Mouse (Mus musculus) layer of hippocampus, adult 2 months (tissue): ENCODE data around the gene Chl1. TPM values are rescaled to one million over a fixed set of nuclear protein-coding genes. Genes with fewer than 3 reads are reported as not detected.

Experiments
- DNase-seq, 2 experiments: peaks; one replicate each; pipeline ENCODE4 v3.0.0; 2022; ENCODE audit warnings: low spot score in 2 of 2
- H3K27ac ChIP-seq: fragments of 200-600 bp; 2 replicates; pipeline ENCODE4 v1.8.1; 2022
- H3K4me3 ChIP-seq: fragments of 200-600 bp; 2 replicates; pipeline ENCODE4 v1.8.1; 2022; ENCODE audit warnings: mild to moderate bottlenecking
- CTCF ChIP-seq: fragments of 200-600 bp; conservative IDR thresholded peaks from 2 replicates; pipeline ENCODE4 v1.8.1; 2022; ENCODE audit warnings: antibody characterized with exemption, mild to moderate bottlenecking, moderate library complexity
- total RNA-seq, 2 experiments: library from RNA; stranded (reverse); gene quantifications; 2 replicates each; pipeline ENCODE4 v1.2.3; 2021

Gene Chl1
- total RNA-seq, 2 experiments from 2014 or later = 165 to 170 TPM

DNA sequence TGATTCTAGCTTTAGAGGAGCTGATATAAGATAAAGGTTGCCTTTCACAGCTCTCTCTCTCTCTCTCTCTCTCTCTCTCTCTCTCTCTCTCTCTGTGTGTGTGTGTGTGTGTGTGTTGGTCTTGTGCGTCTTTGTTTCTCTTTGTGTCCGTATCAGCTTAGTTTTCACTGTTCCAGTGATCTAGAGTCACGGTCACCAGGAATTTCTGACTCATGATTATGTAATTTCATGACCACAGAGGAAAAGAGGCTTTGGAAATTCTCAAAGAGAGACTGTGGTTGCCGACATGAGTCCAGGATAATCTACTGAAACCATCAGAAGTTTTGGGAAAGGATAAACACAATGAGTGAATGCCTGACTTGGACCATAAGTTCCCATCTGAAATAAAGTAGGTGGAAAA lies 110.5 kb downstream of the Chl1 start:
- no peak overlapping the region for H3K4me3 ChIP-seq
- no peak for TF ChIP-seq CTCF
- no peak overlapping the region for H3K27ac ChIP-seq
- no peak for DNase-seq

- Histone ChIP-seq H3K4me3 (no peak overlapping the region), H3K27ac (no peak overlapping the region)
- no peak for TF ChIP-seq CTCF
- no peak for DNase-seq
Measured at GRCm38 (mm10) chr6:103622117-103622713, 111.8 kb downstream of the Chl1 start.

- DNase-seq = no peak
- TF ChIP-seq CTCF = no peak
- H3K27ac ChIP-seq = no peak overlapping the region
- no peak overlapping the region for H3K4me3 ChIP-seq
Measured at GRCm38 (mm10) chr6:103632856-103633255, 122.5 kb downstream of the Chl1 start.

GRCm38 (mm10) chr6:103656778-103657177 lies 146.4 kb downstream of the Chl1 start:
- no peak overlapping the region for H3K27ac ChIP-seq
- no peak overlapping the region for H3K4me3 ChIP-seq
- TF ChIP-seq CTCF = no peak
- DNase-seq = no peak

DNA sequence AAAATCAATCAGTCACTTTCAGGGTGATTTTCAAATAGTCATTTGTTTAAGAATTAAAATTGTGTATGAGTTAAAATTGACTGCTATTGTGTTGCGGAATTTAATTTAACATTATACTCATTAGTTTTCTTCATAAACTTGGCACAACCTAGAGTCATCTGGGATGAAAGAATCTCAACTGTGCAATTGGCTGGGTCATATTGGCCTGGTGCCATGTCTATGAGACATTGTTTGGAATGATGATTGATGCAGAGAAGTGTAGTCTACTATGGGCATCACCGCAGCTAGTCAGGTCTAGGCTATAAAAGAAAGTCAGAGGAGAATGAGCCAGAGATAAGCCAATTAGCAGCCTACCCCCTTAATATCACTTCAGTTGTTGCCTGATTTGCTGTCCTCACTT lies 148.8 kb downstream of the Chl1 start:
- no peak overlapping the region for H3K27ac ChIP-seq
- no peak for DNase-seq
- no peak overlapping the region for H3K4me3 ChIP-seq
- TF ChIP-seq CTCF = no peak

GRCm38 (mm10) chr6:103665206-103665605 lies 154.8 kb downstream of the Chl1 start:
- no peak for DNase-seq
- Histone ChIP-seq H3K27ac (peak overlapping the region; percentile 43), H3K4me3 (no peak overlapping the region)
- peak; percentile 39; the same call in 1 of the 2 replicates for TF ChIP-seq CTCF

DNA sequence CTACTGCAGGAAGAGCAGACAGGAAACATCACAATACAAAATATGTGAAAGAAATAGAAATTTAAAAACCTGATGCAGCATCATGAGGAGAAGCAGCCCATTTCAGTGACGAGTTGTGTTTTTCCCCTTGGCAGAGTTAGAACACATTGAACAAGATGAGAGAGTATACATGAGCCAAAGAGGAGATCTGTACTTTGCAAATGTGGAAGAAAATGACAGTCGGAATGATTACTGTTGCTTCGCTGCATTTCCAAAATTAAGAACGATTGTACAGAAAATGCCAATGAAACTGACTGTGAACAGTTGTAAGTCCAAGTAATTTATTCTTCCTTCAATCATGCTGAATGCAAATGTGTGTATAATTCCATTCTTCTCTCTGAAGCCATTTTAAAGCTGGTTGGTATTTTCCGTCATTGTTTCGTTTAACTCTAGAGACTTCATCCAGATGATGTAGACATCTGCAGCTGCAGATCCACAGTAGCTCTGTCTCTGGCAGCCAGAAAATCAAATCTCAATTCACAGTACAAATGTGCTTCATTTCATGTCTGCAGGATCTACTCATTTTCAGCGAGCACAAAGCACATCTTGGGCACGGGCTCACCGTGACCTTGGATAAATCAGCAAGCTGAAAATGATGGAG lies 155.4 kb downstream of the Chl1 start:
- DNase-seq = peak in 1 of 2 experiments; percentile 39

DNA sequence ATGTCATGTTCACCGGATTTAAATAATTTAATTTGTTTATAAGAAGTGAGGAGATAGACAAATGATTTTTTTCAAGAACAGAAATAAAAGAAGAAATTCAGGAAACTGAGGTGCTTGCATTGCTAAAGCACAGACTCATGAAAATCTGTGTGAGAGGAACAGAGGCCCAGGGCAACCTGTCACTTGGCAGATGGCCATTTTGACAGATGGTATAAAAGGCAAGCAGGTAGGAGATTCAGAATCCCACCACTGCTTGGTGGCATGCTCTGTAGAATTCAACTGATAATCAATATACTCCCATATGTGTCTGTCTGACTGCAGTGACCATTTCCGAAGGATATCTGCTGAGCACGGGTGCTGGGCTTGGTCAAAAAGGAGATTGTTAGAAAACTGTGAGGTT lies 162.7 kb downstream of the Chl1 start:
- Histone ChIP-seq H3K4me3 (no peak overlapping the region), H3K27ac (peak overlapping the region; percentile 24; the same call in 1 of the 2 replicates)
- TF ChIP-seq CTCF = no peak

More for the DNA sequence above, 155.4 kb downstream of the Chl1 start:
- peak overlapping the region; percentile 12; the same call in 1 of the 2 replicates for H3K4me3 ChIP-seq
- H3K27ac ChIP-seq = peak overlapping the region; percentile 43
- no peak for TF ChIP-seq CTCF

GRCm38 (mm10) chr6:103674332-103674731 lies 163.9 kb downstream of the Chl1 start:
- peak overlapping the region; percentile 75 for H3K27ac ChIP-seq
- peak overlapping the region; percentile 8; the same call in 1 of the 2 replicates for H3K4me3 ChIP-seq
- DNase-seq = peak; percentile 75 to 77
- TF ChIP-seq CTCF = peak; percentile 48

More for the DNA sequence above, 162.7 kb downstream of the Chl1 start:
- DNase-seq = no peak

GRCm38 (mm10) chr6:103675145-103675544 lies 164.8 kb downstream of the Chl1 start:
- Histone ChIP-seq H3K4me3 (no peak overlapping the region), H3K27ac (peak overlapping the region; percentile 75; the same call in 1 of the 2 replicates)
- no peak for TF ChIP-seq CTCF
- no peak for DNase-seq

GRCm38 (mm10) chr6:103676664-103677063 lies 166.3 kb downstream of the Chl1 start:
- TF ChIP-seq CTCF = no peak
- peak; percentile 52 to 76 for DNase-seq
- Histone ChIP-seq H3K4me3 (no peak overlapping the region), H3K27ac (peak overlapping the region; percentile 85)

DNA sequence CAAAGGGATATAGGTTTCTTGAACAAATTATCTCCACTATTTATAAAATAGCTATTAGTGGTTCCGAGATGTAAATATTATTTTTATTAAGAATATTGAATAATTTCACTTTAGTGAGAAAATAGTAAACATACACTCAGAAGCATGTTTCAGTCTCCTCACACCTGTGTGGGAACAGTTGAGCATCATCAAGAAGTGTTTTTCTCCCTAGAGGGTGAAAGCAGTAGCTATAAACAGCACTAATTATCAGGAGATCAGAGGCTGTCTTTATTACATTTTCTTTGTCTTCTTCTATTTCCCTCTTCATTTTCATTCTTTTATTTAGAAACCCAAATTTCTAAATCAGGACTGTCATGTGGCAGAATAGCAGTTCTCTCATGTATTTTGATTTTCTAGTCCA lies 166.7 kb downstream of the Chl1 start:
- H3K4me3 ChIP-seq = no peak overlapping the region
- DNase-seq = no peak
- peak overlapping the region; percentile 85 for H3K27ac ChIP-seq
- TF ChIP-seq CTCF = no peak

DNA sequence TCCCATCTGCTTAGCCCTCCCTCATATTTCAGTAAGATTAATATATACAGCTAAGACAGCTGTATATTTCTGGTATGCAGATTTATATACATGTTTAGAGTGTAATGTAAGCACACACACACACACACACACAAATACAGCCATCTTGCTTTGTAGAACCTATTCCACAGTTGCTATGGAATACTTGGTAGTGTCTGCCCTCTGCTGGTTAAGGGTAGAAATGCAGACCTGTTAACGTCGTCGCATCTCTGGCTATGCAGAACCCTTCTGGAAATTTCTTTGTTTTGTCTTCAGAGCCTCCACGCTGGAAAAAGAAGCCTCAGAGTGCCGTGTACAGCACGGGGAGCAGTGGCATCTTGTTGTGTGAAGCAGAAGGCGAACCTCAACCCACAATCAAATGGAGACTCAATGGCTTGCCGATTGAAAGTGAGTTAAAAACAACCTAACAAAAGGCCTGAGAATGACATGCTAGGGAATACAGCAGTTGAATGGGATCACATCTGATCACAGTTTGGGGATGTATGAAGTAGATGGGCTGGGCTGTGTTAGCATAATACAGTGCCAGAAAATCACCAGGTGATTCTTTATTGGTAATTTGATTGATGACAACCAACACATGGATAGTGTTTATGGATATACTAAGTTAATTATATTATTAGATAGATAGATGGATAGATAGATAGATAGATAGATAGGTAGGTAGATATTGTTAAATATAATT lies 172.6 kb downstream of the Chl1 start:
- H3K27ac ChIP-seq = peak overlapping the region; percentile 73
- DNase-seq = peak; percentile 75 to 85
- peak; percentile 85 for TF ChIP-seq CTCF
- no peak overlapping the region for H3K4me3 ChIP-seq
